Mouse (Mus musculus) lung, embryonic 15.5 days (tissue): Measurements from ENCODE around the gene Bmt2. TPM values are rescaled to one million over a fixed set of nuclear protein-coding genes. Genes with fewer than 3 reads are reported as not detected.

ENCODE experiments used
- ATAC-seq: fragments of 200-750 bp; cut with Nextera tagmentation; 2 replicates; pipeline ENCODE4 v1.8.0; 2017; ENCODE audit warnings: moderate number of reproducible peaks, borderline replicate concordance; ENCODE audit not compliant: low FRiP score, low TSS enrichment; ENCODE audit errors: extremely low read depth
- H3K27ac ChIP-seq: fragments of 300-500 bp; sonication (generic); 2 replicates; pipeline ENCODE4 v1.5.1; 2015; ENCODE audit warnings: moderate library complexity, mild to moderate bottlenecking, inconsistent platforms
- H3K27me3 ChIP-seq: fragments of 300-500 bp; sonication (generic); 2 replicates; pipeline ENCODE4 v1.6.1; 2015; ENCODE audit warnings: inconsistent platforms
- H3K36me3 ChIP-seq: fragments of 300-500 bp; sonication (generic); 2 replicates; pipeline ENCODE4 v1.6.1; 2015; ENCODE audit warnings: inconsistent platforms
- H3K4me1 ChIP-seq: fragments of 300-500 bp; sonication (generic); 2 replicates; pipeline ENCODE4 v1.6.1; 2015; ENCODE audit warnings: inconsistent platforms
- H3K4me2 ChIP-seq: fragments of 300-500 bp; sonication (generic); 2 replicates; pipeline ENCODE4 v1.6.1; 2015; ENCODE audit warnings: inconsistent platforms, mild to moderate bottlenecking, moderate library complexity
- H3K4me3 ChIP-seq: fragments of 300-500 bp; sonication (generic); 2 replicates; pipeline ENCODE4 v1.5.1; 2015; ENCODE audit warnings: mild to moderate bottlenecking, inconsistent platforms
- H3K9ac ChIP-seq: fragments of 300-500 bp; sonication (generic); 2 replicates; pipeline ENCODE4 v1.6.1; 2015; ENCODE audit warnings: inconsistent platforms
- H3K9me3 ChIP-seq: fragments of 300-500 bp; sonication (generic); 2 replicates; pipeline ENCODE4 v1.6.1; 2016; ENCODE audit warnings: inconsistent platforms
- WGBS: fragments of 180-500 bp; shearing (Covaris S2); methylation state at CpG from one replicate; pipeline ENCODE4 v1.1.7; 2015; 5-methylcytosine and 5-hydroxymethylcytosine counted together
- polyA plus RNA-seq: library from polyadenylated mRNA; unstranded; fragments of >200 nt; fragmentation: Nextera tagmentation; extraction: Ambion mirVana; gene quantifications from 2 replicates; pipeline ENCODE4 v1.2.1, GENCODE M21; 2015

The Bmt2 gene
- polyA plus RNA-seq, 1 experiment from 2014 or later, result 19.0 TPM

- Histone ChIP-seq H3K4me3 (no peak overlapping the region), H3K27ac (no peak overlapping the region), H3K4me1 (no peaks in the 10 kb centered on the region), H3K9me3 (no peaks in the 10 kb centered on the region), H3K4me2 (no peak overlapping the region), H3K9ac (no peak overlapping the region), H3K27me3 (no peaks in the 10 kb centered on the region), H3K36me3 (no peaks in the 10 kb centered on the region)
- WGBS, result 80% methylated on average over 3 of the region's 3 CpGs
- no peak for ATAC-seq
These were observed 64.1 kb downstream of the Bmt2 start for GRCm38 (mm10) chr6:13613671-13614070.

GRCm38 (mm10) chr6:13610869-13611268, 66.9 kb downstream of the Bmt2 start:
- H3K4me1 ChIP-seq, result peaks cover 16% of the 10 kb centered on the region
- WGBS, result 83% methylated on average over 2 of the region's 2 CpGs
- H3K27me3 ChIP-seq, result no peaks in the 10 kb centered on the region
- no peaks in the 10 kb centered on the region for H3K36me3 ChIP-seq
- no peak for ATAC-seq
- H3K9me3 ChIP-seq, result no peaks in the 10 kb centered on the region
- no peak overlapping the region for H3K27ac ChIP-seq
- H3K9ac ChIP-seq, result no peak overlapping the region
- no peak overlapping the region for H3K4me3 ChIP-seq
- no peak overlapping the region for H3K4me2 ChIP-seq

GRCm38 (mm10) chr6:13609353-13610140, 68.2 kb downstream of the Bmt2 start:
- H3K27me3 ChIP-seq, result no peaks in the 10 kb centered on the region
- no peak overlapping the region for H3K9ac ChIP-seq
- WGBS, result 63% methylated on average over 5 of the region's 5 CpGs
- H3K4me2 ChIP-seq, result no peak overlapping the region
- no peak overlapping the region for H3K27ac ChIP-seq
- H3K36me3 ChIP-seq, result no peaks in the 10 kb centered on the region
- H3K4me3 ChIP-seq, result no peak overlapping the region
- peaks cover 16% of the 10 kb centered on the region for H3K4me1 ChIP-seq
- no peak for ATAC-seq
- H3K9me3 ChIP-seq, result no peaks in the 10 kb centered on the region

GRCm38 (mm10) chr6:13607621-13608493, 69.9 kb downstream of the Bmt2 start, which contains the start of gene Tmem168:
Gene Tmem168 (minus strand): TSS chr6:13608100.
- Histone ChIP-seq H3K36me3 (peaks cover 4% of the 10 kb centered on the region; the same call in 1 of the 2 replicates), H3K4me2 (peak within 1 kb of the TSS; percentile 80), H3K27me3 (no peaks in the 10 kb centered on the region), H3K27ac (peak within 1 kb of the TSS; percentile 96), H3K9me3 (no peaks in the 10 kb centered on the region), H3K9ac (peak within 1 kb of the TSS; percentile 95), H3K4me3 (peak within 1 kb of the TSS; percentile 87), H3K4me1 (peaks cover 16% of the 10 kb centered on the region)
- WGBS, result 2% methylated on average over 71 of the region's 71 CpGs
- peak; percentile 98 for ATAC-seq

- 7% methylated on average over 15 of the region's 15 CpGs for WGBS
- peak overlapping the region; percentile 96 for H3K27ac ChIP-seq
- no peaks in the 10 kb centered on the region for H3K27me3 ChIP-seq
- H3K36me3 ChIP-seq, result peaks cover 7% of the 10 kb centered on the region; the same call in 1 of the 2 replicates
- ATAC-seq, result no peak
- H3K4me2 ChIP-seq, result peak overlapping the region; percentile 80
- no peaks in the 10 kb centered on the region for H3K9me3 ChIP-seq
- peak overlapping the region; percentile 87 for H3K4me3 ChIP-seq
- H3K4me1 ChIP-seq, result peaks cover 16% of the 10 kb centered on the region
- H3K9ac ChIP-seq, result peak overlapping the region; percentile 95
These were observed 70.7 kb downstream of the Bmt2 start for GRCm38 (mm10) chr6:13606921-13607620.

GRCm38 (mm10) chr6:13606394-13606793, 71.4 kb downstream of the Bmt2 start:
- no peak for ATAC-seq
- Histone ChIP-seq H3K9me3 (no peaks in the 10 kb centered on the region), H3K27me3 (no peaks in the 10 kb centered on the region), H3K4me2 (peak overlapping the region; percentile 80), H3K36me3 (peaks cover 7% of the 10 kb centered on the region; the same call in 1 of the 2 replicates), H3K4me1 (peaks cover 23% of the 10 kb centered on the region), H3K9ac (peak overlapping the region; percentile 95; the same call in 1 of the 2 replicates), H3K27ac (peak overlapping the region; percentile 96; the same call in 1 of the 2 replicates), H3K4me3 (peak overlapping the region; percentile 87)
- WGBS, result 59% methylated on average over 4 of the region's 4 CpGs

GRCm38 (mm10) chr6:13603134-13603533, 74.6 kb downstream of the Bmt2 start:
- ATAC-seq, result no peak
- H3K4me3 ChIP-seq, result no peak overlapping the region

GRCm38 (mm10) chr6:13601587-13601986, 76.2 kb downstream of the Bmt2 start:
- no peak overlapping the region for H3K4me3 ChIP-seq
- 0 out of 2 replicates have a peak overlapping the region, but pooled peaks have one; percentile 29 for H3K27ac ChIP-seq
- 0 out of 2 replicates have a peak overlapping the region, but pooled peaks have one; percentile 17 for H3K4me2 ChIP-seq
- no peak overlapping the region for H3K9ac ChIP-seq
- peaks cover 7% of the 10 kb centered on the region; the same call in 1 of the 2 replicates for H3K36me3 ChIP-seq
- H3K4me1 ChIP-seq, result peaks cover 14% of the 10 kb centered on the region
- no peaks in the 10 kb centered on the region for H3K27me3 ChIP-seq
- WGBS, result 59% methylated on average over 6 of the region's 6 CpGs
- no peak for ATAC-seq
- no peaks in the 10 kb centered on the region for H3K9me3 ChIP-seq

More at GRCm38 (mm10) chr6:13603134-13603533, 74.6 kb downstream of the Bmt2 start:
- 91% methylated on average over 6 of the region's 6 CpGs for WGBS
- Histone ChIP-seq H3K27ac (no peak overlapping the region), H3K36me3 (peaks cover 7% of the 10 kb centered on the region; the same call in 1 of the 2 replicates), H3K9me3 (no peaks in the 10 kb centered on the region), H3K4me1 (peaks cover 21% of the 10 kb centered on the region), H3K27me3 (no peaks in the 10 kb centered on the region), H3K4me2 (no peak overlapping the region), H3K9ac (no peak overlapping the region)

GRCm38 (mm10) chr6:13598239-13598923, 79.4 kb downstream of the Bmt2 start:
- Histone ChIP-seq H3K27me3 (no peaks in the 10 kb centered on the region), H3K4me2 (no peak overlapping the region), H3K9me3 (no peaks in the 10 kb centered on the region), H3K36me3 (peaks cover 18% of the 10 kb centered on the region), H3K4me1 (peaks cover 9% of the 10 kb centered on the region), H3K9ac (no peak overlapping the region), H3K27ac (no peak overlapping the region), H3K4me3 (no peak overlapping the region)
- ATAC-seq, result no peak
- 81% methylated on average over 7 of the region's 7 CpGs for WGBS

GRCm38 (mm10) chr6:13592729-13593345, 84.9 kb downstream of the Bmt2 start:
- WGBS, result 71% methylated on average over 4 of the region's 4 CpGs
- H3K27ac ChIP-seq, result no peak overlapping the region
- H3K4me3 ChIP-seq, result no peak overlapping the region
- no peaks in the 10 kb centered on the region for H3K4me1 ChIP-seq
- H3K27me3 ChIP-seq, result no peaks in the 10 kb centered on the region
- no peak for ATAC-seq
- H3K9ac ChIP-seq, result no peak overlapping the region
- H3K9me3 ChIP-seq, result no peaks in the 10 kb centered on the region
- peaks cover 30% of the 10 kb centered on the region for H3K36me3 ChIP-seq
- H3K4me2 ChIP-seq, result no peak overlapping the region
